Mouse (Mus musculus) liver, adult 2 months (tissue): ENCODE results near the gene Prr22. TPM values are rescaled to one million over a fixed set of nuclear protein-coding genes. Genes with fewer than 3 reads are reported as not detected.

ENCODE experiments used
- DNase-seq: peaks from one replicate; pipeline ENCODE4 v3.0.0-alpha.2; 2011; ENCODE audit warnings: low read depth, low spot score; ENCODE audit errors: extremely low read depth
- H3K27ac ChIP-seq: fragments of 200-500 bp; replicated peaks from 2 replicates; pipeline ENCODE4 v1.5.1; 2012; ENCODE audit warnings: low read depth, mild to moderate bottlenecking, control low read depth, inconsistent platforms, low read length; ENCODE audit not compliant: insufficient read depth
- H3K27me3 ChIP-seq: fragments of 200-500 bp; 2 replicates; pipeline ENCODE4 v1.6.1; 2012; ENCODE audit warnings: mild to moderate bottlenecking, moderate library complexity, low read length, inconsistent platforms; ENCODE audit not compliant: control insufficient read depth, insufficient read depth
- H3K36me3 ChIP-seq: fragments of 200-500 bp; 2 replicates; pipeline ENCODE4 v1.6.1; 2012; ENCODE audit warnings: low read length, inconsistent platforms; ENCODE audit not compliant: control insufficient read depth, insufficient read depth
- H3K4me1 ChIP-seq: fragments of 200-500 bp; 2 replicates; pipeline ENCODE4 v1.6.1; 2011; ENCODE audit warnings: low read length; ENCODE audit not compliant: control insufficient read depth, insufficient read depth
- H3K4me3 ChIP-seq: fragments of 200-500 bp; 2 replicates; pipeline ENCODE4 v1.5.1; 2011; ENCODE audit warnings: low read depth, mild to moderate bottlenecking, control low read depth, low read length, moderate library complexity; ENCODE audit not compliant: insufficient read depth
- H3K79me2 ChIP-seq: fragments of 200-500 bp; 2 replicates; pipeline ENCODE4 v1.6.1; 2012; ENCODE audit warnings: inconsistent platforms, mild to moderate bottlenecking, low read length, moderate library complexity; ENCODE audit not compliant: control insufficient read depth, insufficient read depth
- H3K9ac ChIP-seq: fragments of 200-500 bp; 2 replicates; pipeline ENCODE4 v1.6.1; 2012; ENCODE audit warnings: low read depth, mild to moderate bottlenecking, control low read depth, inconsistent platforms, low read length
- CTCF ChIP-seq: fragments of 200-500 bp; IDR thresholded peaks from 2 replicates; pipeline ENCODE4 v1.5.1; 2011; ENCODE audit warnings: low read depth, low read length, control low read depth
- POLR2A ChIP-seq: fragments of 200-500 bp; IDR thresholded peaks from 2 replicates; pipeline ENCODE4 v1.6.1; 2011; ENCODE audit warnings: low read length, control low read depth; ENCODE audit not compliant: insufficient read depth; ENCODE audit errors: extremely low read depth
- WGBS: fragments of 180-500 bp; shearing (Covaris S2); methylation state at CpG from one replicate; pipeline ENCODE4 v1.1.7; 2018; 5-methylcytosine and 5-hydroxymethylcytosine counted together
- polyA plus RNA-seq: library from polyadenylated mRNA; depleted of rRNA; stranded (reverse); fragments of >200 nt; gene quantifications from 2 replicates; pipeline ENCODE4 v1.2.3, GENCODE M21; 2012; rRNA removed
- total RNA-seq: library from RNA; depleted of rRNA; stranded (reverse); fragments of >200 nt; gene quantifications from 2 replicates; pipeline ENCODE4 v1.2.3, GENCODE M21; 2014; rRNA removed

Gene Prr22
- 0.18 TPM in 1 of 2 replicates, not detected in the other for total RNA-seq
- 0.85 and 1.5 TPM in 2 replicates for polyA plus RNA-seq

GRCm38 (mm10) chr17:56769950-56770349 is at the start of gene Prr22:
Gene Prr22, plus strand, starts transcription at chr17:56770250.
- Histone ChIP-seq H3K36me3 (peaks cover 3% of the 10 kb centered on the region; the same call in 1 of the 2 replicates), H3K27me3 (no peaks in the 10 kb centered on the region), H3K79me2 (no peaks in the 10 kb centered on the region), H3K9ac (no peak within 1 kb of the TSS), H3K4me3 (no peak within 1 kb of the TSS), H3K27ac (no peak within 1 kb of the TSS), H3K4me1 (peaks cover 5% of the 10 kb centered on the region)
- WGBS = 98% methylated on average over 5 of the region's 5 CpGs
- DNase-seq = no peak
- TF ChIP-seq CTCF = no peak
- no peak for TF ChIP-seq POLR2A

GRCm38 (mm10) chr17:56722441-56722840 is 47.6 kb upstream of the Prr22 start:
- DNase-seq = no peak
- no peak overlapping the region for H3K9ac ChIP-seq
- H3K27me3 ChIP-seq = no peaks in the 10 kb centered on the region
- peaks cover 4% of the 10 kb centered on the region; the same call in 1 of the 2 replicates for H3K4me1 ChIP-seq
- H3K27ac ChIP-seq = no peak overlapping the region
- H3K79me2 ChIP-seq = peaks cover 20% of the 10 kb centered on the region; the same call in 1 of the 2 replicates
- H3K36me3 ChIP-seq = no peaks in the 10 kb centered on the region
- no peak overlapping the region for H3K4me3 ChIP-seq
- TF ChIP-seq POLR2A = no peak
- no peak for TF ChIP-seq CTCF
- WGBS = 85% methylated on average over 5 of the region's 5 CpGs

- no peak for TF ChIP-seq POLR2A
- peak; percentile 26; the same call in 1 of the 2 replicates for TF ChIP-seq CTCF
- peaks cover 10% of the 10 kb centered on the region; the same call in 1 of the 2 replicates for H3K79me2 ChIP-seq
- no peak overlapping the region for H3K9ac ChIP-seq
- H3K4me3 ChIP-seq = no peak overlapping the region
- 89% methylated on average over 11 of the region's 11 CpGs for WGBS
- no peak overlapping the region for H3K27ac ChIP-seq
- peaks cover 4% of the 10 kb centered on the region; the same call in 1 of the 2 replicates for H3K4me1 ChIP-seq
- H3K27me3 ChIP-seq = peaks cover 3% of the 10 kb centered on the region; the same call in 1 of the 2 replicates
- DNase-seq = no peak
- no peaks in the 10 kb centered on the region for H3K36me3 ChIP-seq
Measured at GRCm38 (mm10) chr17:56723419-56724161, 46.5 kb upstream of the Prr22 start.

GRCm38 (mm10) chr17:56727029-56727649 is 42.9 kb upstream of the Prr22 start:
- H3K4me1 ChIP-seq = no peaks in the 10 kb centered on the region
- H3K27me3 ChIP-seq = peaks cover 3% of the 10 kb centered on the region; the same call in 1 of the 2 replicates
- H3K27ac ChIP-seq = no peak overlapping the region
- no peak for DNase-seq
- H3K9ac ChIP-seq = no peak overlapping the region
- no peak for TF ChIP-seq POLR2A
- no peak for TF ChIP-seq CTCF
- H3K4me3 ChIP-seq = no peak overlapping the region
- no peaks in the 10 kb centered on the region for H3K79me2 ChIP-seq
- no peaks in the 10 kb centered on the region for H3K36me3 ChIP-seq
- 32% methylated on average over 7 of the region's 7 CpGs for WGBS

- no peak for DNase-seq
- TF ChIP-seq CTCF (no peak), POLR2A (no peak)
- Histone ChIP-seq H3K4me3 (no peak overlapping the region), H3K27ac (no peak overlapping the region), H3K9ac (no peak overlapping the region), H3K4me1 (no peaks in the 10 kb centered on the region), H3K79me2 (no peaks in the 10 kb centered on the region), H3K36me3 (no peaks in the 10 kb centered on the region), H3K27me3 (peaks cover 3% of the 10 kb centered on the region; the same call in 1 of the 2 replicates)
- 21% methylated on average over 12 of the region's 12 CpGs for WGBS
Measured at GRCm38 (mm10) chr17:56727659-56728058, 42.4 kb upstream of the Prr22 start.

- no peak for TF ChIP-seq POLR2A
- TF ChIP-seq CTCF = no peak
- Histone ChIP-seq H3K4me1 (no peaks in the 10 kb centered on the region), H3K27me3 (peaks cover 3% of the 10 kb centered on the region; the same call in 1 of the 2 replicates), H3K27ac (no peak overlapping the region), H3K79me2 (no peaks in the 10 kb centered on the region), H3K36me3 (no peaks in the 10 kb centered on the region), H3K9ac (no peak overlapping the region), H3K4me3 (no peak overlapping the region)
- WGBS = 15% methylated on average over 12 of the region's 12 CpGs
- DNase-seq = no peak
Measured at GRCm38 (mm10) chr17:56728117-56728516, 41.9 kb upstream of the Prr22 start.
